Comparison of ENCODE assay signal across 16 mouse cellular contexts in genomic region chr3:14989635-14990034, GRCm38 (mm10).
"Had no signal": no experiment of that assay in that cellular context is flagged by ENCODE, and none has a peak within 500 bp of the region (broad histone marks: within the 10 kb centered on the region; RNA-seq: fewer than 3 reads in every experiment).

No protein-coding gene starts in this region.

- H3K9me3 ChIP-seq: limb, embryonic 15.5 days; liver, embryonic 12.5 days; lung, embryonic 15.5 days; midbrain, embryonic 10.5 days; neural tube, embryonic 15.5 days had no signal

- H3K36me3 ChIP-seq: limb, embryonic 15.5 days; liver, embryonic 12.5 days; lung, embryonic 15.5 days; midbrain, embryonic 10.5 days; neural tube, embryonic 15.5 days had no signal

- DNase-seq: kidney, adult 18-20 months; layer of hippocampus, adult 9-11 months; layer of hippocampus, postnatal 36 days; lung, postnatal 14 days; midbrain, embryonic 14.5 days; right cerebral cortex, postnatal 14 days; thymus, postnatal 25 days had no signal

- H3K27me3 ChIP-seq: limb, embryonic 15.5 days; liver, embryonic 12.5 days; lung, embryonic 15.5 days; neural tube, embryonic 15.5 days had no signal

- H3K4me1 ChIP-seq: limb, embryonic 15.5 days; liver, embryonic 12.5 days; lung, embryonic 15.5 days; midbrain, embryonic 10.5 days; neural tube, embryonic 15.5 days had no signal

- H3K9ac ChIP-seq: limb, embryonic 15.5 days; liver, embryonic 12.5 days; lung, embryonic 15.5 days; neural tube, embryonic 15.5 days had no signal

- H3K4me3 ChIP-seq: limb, embryonic 15.5 days; liver, embryonic 12.5 days; lung, embryonic 15.5 days; midbrain, embryonic 10.5 days; myocyte; neural tube, embryonic 15.5 days had no signal

- H3K4me2 ChIP-seq: limb, embryonic 15.5 days; liver, embryonic 12.5 days; lung, embryonic 15.5 days; neural tube, embryonic 15.5 days had no signal

- ATAC-seq: inflammation-experienced regulatory T-cells, adult 6 months; liver, embryonic 12.5 days had no signal

- H3K27ac ChIP-seq: limb, embryonic 15.5 days; liver, embryonic 12.5 days; lung, embryonic 15.5 days; macrophage; midbrain, embryonic 10.5 days; neural tube, embryonic 15.5 days; stomach, postnatal 0 days had no signal
